Mouse (Mus musculus) testis, adult 2 months (tissue): ENCODE results near the gene Zfp341. TPM values are rescaled to one million over a fixed set of nuclear protein-coding genes. Genes with fewer than 3 reads are reported as not detected.

Experiments
- H3K27ac ChIP-seq: fragments of 200-500 bp; 2 replicates; pipeline ENCODE4 v1.5.1; 2012; ENCODE audit warnings: low read depth, low read length; ENCODE audit not compliant: control insufficient read depth, insufficient read depth
- H3K27me3 ChIP-seq: fragments of 200-500 bp; 2 replicates; pipeline ENCODE4 v1.6.1; 2012; ENCODE audit warnings: mild to moderate bottlenecking, low read length, moderate library complexity; ENCODE audit not compliant: control insufficient read depth, insufficient read depth
- H3K36me3 ChIP-seq: fragments of 200-500 bp; 2 replicates; pipeline ENCODE4 v1.6.1; 2012; ENCODE audit warnings: mild to moderate bottlenecking, low read length; ENCODE audit not compliant: control insufficient read depth, insufficient read depth
- H3K4me1 ChIP-seq: fragments of 200-500 bp; 2 replicates; pipeline ENCODE4 v1.6.1; 2012; ENCODE audit warnings: low read length; ENCODE audit not compliant: control insufficient read depth, insufficient read depth
- H3K4me3 ChIP-seq: fragments of 200-500 bp; 2 replicates; pipeline ENCODE4 v1.5.1; 2012; ENCODE audit warnings: low read depth, mild to moderate bottlenecking, low read length, moderate library complexity, mixed read lengths; ENCODE audit not compliant: control insufficient read depth
- CTCF ChIP-seq: fragments of 200-500 bp; IDR thresholded peaks from 2 replicates; pipeline ENCODE4 v1.5.1; 2012; ENCODE audit warnings: low read depth, mild to moderate bottlenecking, inconsistent platforms, low read length, moderate library complexity; ENCODE audit not compliant: control insufficient read depth, insufficient read depth, insufficient replicate concordance
- POLR2A ChIP-seq: fragments of 200-500 bp; IDR thresholded peaks from 2 replicates; pipeline ENCODE4 v1.6.1; 2012; ENCODE audit warnings: low read depth, mild to moderate bottlenecking, inconsistent platforms, low read length, moderate library complexity; ENCODE audit not compliant: control insufficient read depth
- polyA plus RNA-seq: library from polyadenylated mRNA; depleted of rRNA; stranded (reverse); fragments of >200 nt; gene quantifications from 2 replicates; pipeline ENCODE4 v1.2.3, GENCODE M21; 2012

Gene Zfp341
- polyA plus RNA-seq, 1 experiment = 1.1 TPM

GRCm38 (mm10) chr2:154569071-154569748, 43.9 kb upstream of the Zfp341 start:
- no peaks in the 10 kb centered on the region for H3K27me3 ChIP-seq
- no peak for TF ChIP-seq CTCF
- no peak for TF ChIP-seq POLR2A
- peak overlapping the region; percentile 83 for H3K4me3 ChIP-seq
- H3K4me1 ChIP-seq = peaks cover 16% of the 10 kb centered on the region
- H3K36me3 ChIP-seq = no peaks in the 10 kb centered on the region
- H3K27ac ChIP-seq = no peak overlapping the region; the same call in 1 of the 2 replicates

- H3K4me3 ChIP-seq = peak within 1 kb of the TSS; percentile 86
- peak within 1 kb of the TSS; percentile 33 for H3K27ac ChIP-seq
- H3K27me3 ChIP-seq = no peaks in the 10 kb centered on the region
- H3K36me3 ChIP-seq = no peaks in the 10 kb centered on the region
- H3K4me1 ChIP-seq = peaks cover 16% of the 10 kb centered on the region
- TF ChIP-seq CTCF = no peak
- TF ChIP-seq POLR2A = no peak
Observed at GRCm38 (mm10) chr2:154569836-154570286, 43.2 kb upstream of the Zfp341 start, which contains the start of gene E2f1. TSS of gene E2f1 (minus strand) at chr2:154569892.

- Histone ChIP-seq H3K36me3 (no peaks in the 10 kb centered on the region), H3K27ac (no peak overlapping the region), H3K4me3 (no peak overlapping the region), H3K27me3 (no peaks in the 10 kb centered on the region), H3K4me1 (peaks cover 16% of the 10 kb centered on the region)
- no peak for TF ChIP-seq POLR2A
- no peak for TF ChIP-seq CTCF
Observed at GRCm38 (mm10) chr2:154570666-154571065, 42.4 kb upstream of the Zfp341 start.

- H3K4me1 ChIP-seq = peaks cover 16% of the 10 kb centered on the region
- no peak overlapping the region for H3K27ac ChIP-seq
- no peak for TF ChIP-seq POLR2A
- no peak for TF ChIP-seq CTCF
- H3K27me3 ChIP-seq = no peaks in the 10 kb centered on the region
- no peak overlapping the region for H3K4me3 ChIP-seq
- no peaks in the 10 kb centered on the region for H3K36me3 ChIP-seq
Observed at GRCm38 (mm10) chr2:154571266-154571665, 41.8 kb upstream of the Zfp341 start.

- H3K27me3 ChIP-seq = no peaks in the 10 kb centered on the region
- no peaks in the 10 kb centered on the region for H3K36me3 ChIP-seq
- no peak for TF ChIP-seq CTCF
- TF ChIP-seq POLR2A = no peak
- H3K27ac ChIP-seq = no peak overlapping the region
- H3K4me3 ChIP-seq = no peak overlapping the region
- peaks cover 16% of the 10 kb centered on the region for H3K4me1 ChIP-seq
Observed at GRCm38 (mm10) chr2:154571976-154572375, 41.1 kb upstream of the Zfp341 start.

GRCm38 (mm10) chr2:154572996-154573395, 40.1 kb upstream of the Zfp341 start:
- Histone ChIP-seq H3K4me3 (no peak overlapping the region), H3K36me3 (no peaks in the 10 kb centered on the region), H3K27ac (no peak overlapping the region), H3K4me1 (peaks cover 14% of the 10 kb centered on the region), H3K27me3 (no peaks in the 10 kb centered on the region)
- no peak for TF ChIP-seq CTCF
- no peak for TF ChIP-seq POLR2A

GRCm38 (mm10) chr2:154574271-154574670, 38.8 kb upstream of the Zfp341 start:
- H3K36me3 ChIP-seq = no peaks in the 10 kb centered on the region
- H3K4me1 ChIP-seq = peaks cover 3% of the 10 kb centered on the region
- H3K27ac ChIP-seq = no peak overlapping the region
- H3K4me3 ChIP-seq = no peak overlapping the region
- H3K27me3 ChIP-seq = no peaks in the 10 kb centered on the region
- TF ChIP-seq CTCF (no peak), POLR2A (no peak)
